Mouse (Mus musculus) limb, embryonic 13.5 days (tissue): ENCODE measurements around the gene Asgr1. TPM values are rescaled to one million over a fixed set of nuclear protein-coding genes. Genes with fewer than 3 reads are reported as not detected.
A peak's percentile ranks its signal among the peaks of the same experiment; 100 is the strongest.
"Not testable (repeated sequence)": the region's sequence is repeated elsewhere in the genome, so short reads cannot be mapped to it uniquely, and the experiment has no call there.

Source experiments
- ATAC-seq: fragments of 200-750 bp; cut with Nextera tagmentation; 2 replicates; pipeline ENCODE4 v1.8.0; 2017; ENCODE audit warnings: low read depth, moderate number of reproducible peaks, moderate TSS enrichment; ENCODE audit not compliant: low FRiP score
- H3K27ac ChIP-seq: fragments of 300-500 bp; sonication (generic); 2 replicates; pipeline ENCODE4 v1.5.1; 2015; ENCODE audit warnings: inconsistent platforms, mild to moderate bottlenecking, moderate library complexity
- H3K27me3 ChIP-seq: fragments of 300-500 bp; sonication (generic); 2 replicates; pipeline ENCODE4 v1.6.1; 2015; ENCODE audit warnings: mild to moderate bottlenecking, inconsistent platforms
- H3K36me3 ChIP-seq: fragments of 300-500 bp; sonication (generic); 2 replicates; pipeline ENCODE4 v1.6.1; 2015; ENCODE audit warnings: inconsistent platforms, mild to moderate bottlenecking, moderate library complexity
- H3K4me1 ChIP-seq: fragments of 300-500 bp; sonication (generic); 2 replicates; pipeline ENCODE4 v1.6.1; 2015; ENCODE audit warnings: inconsistent platforms
- H3K4me2 ChIP-seq: fragments of 300-500 bp; sonication (generic); replicated peaks from 2 replicates; pipeline ENCODE4 v1.6.1; 2015; ENCODE audit warnings: inconsistent platforms, mild to moderate bottlenecking, moderate library complexity
- H3K4me3 ChIP-seq: fragments of 300-500 bp; sonication (generic); 2 replicates; pipeline ENCODE4 v1.5.1; 2015; ENCODE audit warnings: moderate library complexity, mild to moderate bottlenecking, inconsistent platforms
- H3K9ac ChIP-seq: fragments of 300-500 bp; sonication (generic); 2 replicates; pipeline ENCODE4 v1.6.1; 2015; ENCODE audit warnings: mild to moderate bottlenecking, inconsistent platforms
- H3K9me3 ChIP-seq: fragments of 300-500 bp; sonication (generic); 2 replicates; pipeline ENCODE4 v1.6.1; 2016; ENCODE audit warnings: inconsistent platforms
- WGBS: fragments of 180-500 bp; shearing (Covaris S2); methylation state at CpG from one replicate; pipeline ENCODE4 v1.1.7; 2015; 5-methylcytosine and 5-hydroxymethylcytosine counted together
- polyA plus RNA-seq: library from polyadenylated mRNA; unstranded; fragments of >200 nt; fragmentation: Nextera tagmentation; extraction: Ambion mirVana; gene quantifications from 2 replicates; pipeline ENCODE4 v1.2.1, GENCODE M21; 2015

Asgr1 gene
- polyA plus RNA-seq, 1 experiment from 2014 or later: 2.4 TPM

- H3K27me3 ChIP-seq: 0 out of 2 replicates have a peak, but pooled peaks cover 5% of the 10 kb centered on the region
- no peak for ATAC-seq
These were observed 4.5 kb upstream of the Asgr1 start for GRCm38 (mm10) chr11:70049366-70049765.

DNA sequence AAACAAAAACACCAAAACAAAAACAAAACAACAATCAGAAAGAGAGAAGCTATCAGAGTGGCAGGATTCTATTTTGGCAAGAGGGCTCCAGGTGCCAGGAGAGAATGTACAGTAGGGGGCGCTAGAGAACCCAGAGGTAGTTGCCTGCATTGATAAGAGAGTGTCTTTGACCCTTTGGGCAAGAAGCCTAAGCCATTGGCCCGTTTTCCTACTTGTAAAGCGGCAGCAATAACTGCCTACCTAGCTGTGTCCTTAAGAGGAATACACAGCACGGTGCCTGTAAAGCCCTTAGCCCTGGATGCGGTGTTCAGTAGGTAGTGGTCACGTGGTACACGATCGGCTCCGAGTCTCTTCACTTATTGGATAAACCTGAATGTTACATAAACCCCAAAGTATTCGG, 4.1 kb upstream of the Asgr1 start:
- H3K9ac ChIP-seq: no peak overlapping the region
- H3K36me3 ChIP-seq: peaks cover 12% of the 10 kb centered on the region
- no peak overlapping the region for H3K4me2 ChIP-seq
- no peak overlapping the region for H3K27ac ChIP-seq
- WGBS: 54% methylated on average over 10 of the region's 10 CpGs
- H3K27me3 ChIP-seq: peaks cover 8% of the 10 kb centered on the region; the same call in 1 of the 2 replicates
- H3K9me3 ChIP-seq: no peaks in the 10 kb centered on the region
- no peaks in the 10 kb centered on the region for H3K4me1 ChIP-seq
- no peak for ATAC-seq
- H3K4me3 ChIP-seq: no peak overlapping the region

More at GRCm38 (mm10) chr11:70049366-70049765, 4.5 kb upstream of the Asgr1 start:
- Histone ChIP-seq H3K4me3 (no peak overlapping the region), H3K4me1 (no peaks in the 10 kb centered on the region), H3K4me2 (no peak overlapping the region), H3K36me3 (peaks cover 17% of the 10 kb centered on the region), H3K9ac (no peak overlapping the region), H3K27ac (no peak overlapping the region), H3K9me3 (no peaks in the 10 kb centered on the region)
- 58% methylated on average over 6 of the region's 6 CpGs for WGBS

GRCm38 (mm10) chr11:70053156-70053555, 729 bp upstream of the Asgr1 start:
- no peak overlapping the region for H3K4me3 ChIP-seq
- no peak overlapping the region for H3K9ac ChIP-seq
- no peaks in the 10 kb centered on the region for H3K9me3 ChIP-seq
- ATAC-seq: no peak
- H3K4me1 ChIP-seq: peaks cover 13% of the 10 kb centered on the region
- H3K27ac ChIP-seq: no peak overlapping the region
- H3K4me2 ChIP-seq: no peak overlapping the region
- no peaks in the 10 kb centered on the region for H3K36me3 ChIP-seq
- H3K27me3 ChIP-seq: peaks cover 14% of the 10 kb centered on the region; the same call in 1 of the 2 replicates
- 57% methylated on average over 7 of the region's 7 CpGs for whole genome bisulfite sequencing

GRCm38 (mm10) chr11:70055618-70056214, 1.8 kb downstream of the Asgr1 start:
- H3K4me3 ChIP-seq: no peak overlapping the region
- H3K9ac ChIP-seq: peak overlapping the region; percentile 8; the same call in 1 of the 2 replicates

DNA sequence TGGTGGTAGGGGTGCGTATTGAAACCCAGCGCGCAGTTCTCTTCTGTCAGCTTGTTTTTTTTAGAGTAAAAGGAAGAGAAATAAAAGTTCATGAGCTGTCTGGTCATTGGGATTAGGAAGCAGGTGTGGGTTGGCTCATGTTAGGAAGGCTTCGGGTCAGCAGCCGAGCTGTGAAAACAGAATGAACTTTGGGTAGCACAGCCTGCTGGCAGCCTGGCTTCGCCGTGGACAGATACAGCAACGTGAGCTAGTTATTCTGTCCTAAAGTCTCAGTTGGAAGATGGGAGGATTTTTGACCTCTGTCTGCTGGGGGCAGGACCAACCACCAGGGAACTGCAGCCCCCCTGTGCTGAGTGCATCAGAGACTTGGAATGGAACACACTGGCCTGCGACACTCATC, 3.9 kb downstream of the Asgr1 start:
- 70% methylated on average over 9 of the region's 9 CpGs for WGBS
- Histone ChIP-seq H3K4me2 (no peak overlapping the region), H3K4me3 (no peak overlapping the region), H3K36me3 (no peaks in the 10 kb centered on the region), H3K9ac (no peak overlapping the region), H3K27me3 (peaks cover 14% of the 10 kb centered on the region; the same call in 1 of the 2 replicates), H3K27ac (no peak overlapping the region), H3K9me3 (no peaks in the 10 kb centered on the region), H3K4me1 (peaks cover 13% of the 10 kb centered on the region)
- ATAC-seq: no peak

More at GRCm38 (mm10) chr11:70055618-70056214, 1.8 kb downstream of the Asgr1 start:
- Histone ChIP-seq H3K27me3 (peaks cover 14% of the 10 kb centered on the region; the same call in 1 of the 2 replicates), H3K4me2 (peak overlapping the region; percentile 34), H3K9me3 (no peaks in the 10 kb centered on the region), H3K27ac (no peak overlapping the region), H3K4me1 (peaks cover 13% of the 10 kb centered on the region), H3K36me3 (no peaks in the 10 kb centered on the region)
- WGBS: 27% methylated on average over 18 of the region's 18 CpGs
- ATAC-seq: 0 out of 2 replicates have a peak, but pooled peaks have one; percentile 34

DNA sequence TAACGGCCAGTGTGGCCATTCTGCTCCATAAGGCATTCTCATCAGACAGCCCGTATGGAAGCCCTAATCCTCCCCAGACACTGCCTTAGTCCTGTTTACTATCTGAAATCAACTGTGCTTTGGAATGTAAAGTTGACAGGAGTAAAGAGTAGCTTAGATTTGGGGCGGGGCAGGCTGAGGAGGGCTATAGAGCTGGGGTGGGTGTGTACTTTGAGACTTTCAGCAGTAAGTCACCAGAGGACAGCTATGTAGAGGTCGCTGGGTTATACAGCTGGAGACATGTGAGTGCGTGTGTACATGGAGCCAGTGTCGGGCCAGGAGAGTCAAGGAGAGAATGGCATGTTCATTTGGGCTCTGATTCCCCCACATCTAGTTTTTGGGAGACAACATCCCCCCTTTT, 6.0 kb downstream of the Asgr1 start:
- Histone ChIP-seq H3K36me3 (no peaks in the 10 kb centered on the region), H3K9me3 (no peaks in the 10 kb centered on the region), H3K4me3 (no peak overlapping the region), H3K4me1 (peaks cover 13% of the 10 kb centered on the region), H3K9ac (no peak overlapping the region), H3K4me2 (no peak overlapping the region), H3K27me3 (peaks cover 4% of the 10 kb centered on the region; the same call in 1 of the 2 replicates), H3K27ac (no peak overlapping the region)
- WGBS: 50% methylated on average over 6 of the region's 6 CpGs
- ATAC-seq: no peak

DNA sequence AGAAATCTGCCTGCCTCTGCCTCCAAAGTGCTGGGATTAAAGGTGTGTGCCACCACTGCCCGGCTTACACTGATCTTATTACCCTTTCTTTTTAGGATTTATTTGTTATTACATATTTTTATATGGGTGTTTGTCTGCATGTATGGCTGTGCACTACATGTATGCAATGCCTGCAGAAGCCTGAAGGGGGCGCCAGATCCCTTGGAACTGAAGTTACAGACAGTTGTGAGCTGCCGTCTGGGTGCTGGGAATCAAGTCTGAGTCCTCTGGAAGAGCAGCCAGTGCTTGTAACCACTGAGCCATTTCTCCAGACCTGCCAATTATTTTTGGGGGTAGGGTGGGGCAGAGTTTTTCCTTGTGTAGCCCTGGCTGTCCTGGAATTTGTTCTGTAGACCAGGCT, 9.2 kb downstream of the Asgr1 start:
- Histone ChIP-seq H3K36me3 (no peaks in the 10 kb centered on the region), H3K4me1 (peaks cover 27% of the 10 kb centered on the region), H3K27ac (no peak overlapping the region), H3K27me3 (no peaks in the 10 kb centered on the region), H3K9me3 (no peaks in the 10 kb centered on the region), H3K4me3 (no peak overlapping the region), H3K9ac (no peak overlapping the region), H3K4me2 (no peak overlapping the region)
- 70% methylated on average over 3 of the region's 3 CpGs for WGBS
- no peak for ATAC-seq

GRCm38 (mm10) chr11:70066701-70067100, 12.8 kb downstream of the Asgr1 start:
- Histone ChIP-seq H3K9me3 (no peaks in the 10 kb centered on the region), H3K4me1 (peaks cover 35% of the 10 kb centered on the region), H3K9ac (no peak overlapping the region), H3K4me3 (no peak overlapping the region), H3K27me3 (no peaks in the 10 kb centered on the region), H3K36me3 (no peaks in the 10 kb centered on the region), H3K4me2 (no peak overlapping the region), H3K27ac (peak overlapping the region; percentile 8; the same call in 1 of the 2 replicates)
- ATAC-seq: no peak
- WGBS: 72% methylated on average over 4 of the region's 4 CpGs

- ATAC-seq: no peak
- H3K4me1 ChIP-seq: peaks cover 36% of the 10 kb centered on the region
- no peak overlapping the region for H3K27ac ChIP-seq
- no peaks in the 10 kb centered on the region for H3K36me3 ChIP-seq
- H3K4me3 ChIP-seq: no peak overlapping the region
- no peak overlapping the region for H3K4me2 ChIP-seq
- WGBS: 30% methylated on average over 3 of the region's 3 CpGs
- H3K9ac ChIP-seq: no peak overlapping the region
- no peaks in the 10 kb centered on the region for H3K27me3 ChIP-seq
- H3K9me3 ChIP-seq: no peaks in the 10 kb centered on the region
These were observed 14.4 kb downstream of the Asgr1 start for GRCm38 (mm10) chr11:70068245-70068644.

DNA sequence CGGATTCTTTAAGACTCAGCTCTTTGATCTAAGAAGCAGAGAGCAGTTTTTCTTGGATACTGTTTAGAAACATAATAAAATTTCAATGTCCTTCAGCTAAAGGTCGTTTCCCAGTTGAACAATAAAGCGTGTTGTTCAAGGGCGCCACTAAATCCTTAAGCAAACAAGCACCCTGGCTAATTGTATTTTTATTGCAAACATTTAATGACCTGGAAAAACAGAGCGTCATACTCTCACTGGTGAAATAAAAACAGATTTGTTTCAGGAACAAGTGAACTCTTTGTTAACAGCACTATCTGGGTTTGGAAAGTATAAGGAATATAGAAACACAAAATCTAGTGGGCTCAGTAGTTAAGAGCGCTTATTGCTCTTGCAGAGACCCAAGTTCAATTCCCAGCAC, 16.2 kb downstream of the Asgr1 start:
- Histone ChIP-seq H3K4me2 (no peak overlapping the region; the same call in 1 of the 2 replicates), H3K36me3 (no peaks in the 10 kb centered on the region), H3K4me1 (peaks cover 48% of the 10 kb centered on the region), H3K9ac (no peak overlapping the region), H3K27ac (peak overlapping the region; percentile 72), H3K9me3 (no peaks in the 10 kb centered on the region), H3K4me3 (no peak overlapping the region), H3K27me3 (no peaks in the 10 kb centered on the region)
- peak; percentile 52 for ATAC-seq
- 18% methylated on average over 6 of the region's 6 CpGs for WGBS

DNA sequence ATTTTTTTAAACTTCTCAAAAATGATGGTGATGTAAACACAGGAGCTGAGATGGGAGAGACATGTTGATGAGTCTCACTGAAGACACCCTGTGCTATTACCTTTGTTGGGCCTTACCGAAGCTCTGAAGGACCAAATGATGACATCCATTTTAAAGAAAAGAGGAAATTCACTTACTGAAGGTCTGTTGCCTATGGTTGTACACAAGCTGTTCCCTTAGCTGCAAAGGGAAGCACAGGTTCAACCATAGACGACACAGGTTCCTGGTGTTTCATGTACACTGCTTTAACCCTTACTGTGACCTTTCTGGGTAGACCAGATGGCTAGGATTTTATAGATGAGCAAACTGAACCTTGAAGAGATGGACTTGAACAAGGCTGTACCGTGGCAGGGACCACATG, 16.7 kb downstream of the Asgr1 start:
- H3K4me3 ChIP-seq, H3K36me3 ChIP-seq, H3K27me3 ChIP-seq, H3K4me2 ChIP-seq, H3K9ac ChIP-seq, ATAC-seq, H3K9me3 ChIP-seq: not testable (repeated sequence)
- 60% methylated on average over 3 of the region's 3 CpGs for WGBS
- H3K4me1 ChIP-seq: peaks cover 46% of the 10 kb centered on the region
- 0 out of 2 replicates have a peak overlapping the region, but pooled peaks have one; percentile 64 for H3K27ac ChIP-seq

DNA sequence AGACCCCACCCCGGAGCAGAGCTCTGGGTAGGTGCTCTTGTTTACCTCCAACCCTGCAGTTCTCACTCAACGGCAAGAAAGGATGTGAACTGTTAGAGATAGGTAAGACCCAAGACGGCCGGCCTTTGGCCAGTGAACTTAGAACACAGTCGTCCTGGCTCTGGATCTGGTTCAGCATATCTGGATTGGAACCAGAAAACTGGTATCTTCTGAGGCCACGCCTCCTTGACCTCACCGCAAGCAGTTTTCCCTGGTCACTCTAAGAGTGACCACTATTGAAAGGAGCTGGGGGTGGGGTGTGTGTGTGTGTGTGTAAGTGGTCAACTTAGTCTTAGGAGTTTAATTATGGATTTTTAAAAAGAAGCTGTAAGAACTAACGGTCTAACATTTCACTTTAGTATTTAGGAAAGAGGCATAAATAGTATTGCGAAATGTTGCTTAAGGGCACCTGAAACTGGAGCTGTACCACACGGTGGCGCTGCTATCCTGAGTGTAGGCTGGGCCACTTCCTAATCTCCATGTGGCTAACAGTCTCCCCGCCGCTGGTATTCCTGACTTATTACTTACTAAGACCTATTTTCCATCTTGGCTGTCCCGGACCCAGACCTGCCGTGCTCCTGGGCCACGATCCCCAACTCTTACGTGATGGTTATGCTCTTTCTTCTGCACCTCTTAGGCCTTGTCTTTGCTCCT, 20.6 kb downstream of the Asgr1 start:
- H3K36me3 ChIP-seq: no peaks in the 10 kb centered on the region
- H3K4me3 ChIP-seq: no peak overlapping the region
- H3K4me2 ChIP-seq: peak overlapping the region; percentile 27
- peaks cover 17% of the 10 kb centered on the region for H3K4me1 ChIP-seq
- WGBS: 37% methylated on average over 17 of the region's 17 CpGs
- H3K9me3 ChIP-seq: no peaks in the 10 kb centered on the region
- ATAC-seq: peak; percentile 38; the same call in 1 of the 2 replicates
- H3K27me3 ChIP-seq: 0 out of 2 replicates have a peak, but pooled peaks cover 3% of the 10 kb centered on the region
- no peak overlapping the region for H3K9ac ChIP-seq
- H3K27ac ChIP-seq: no peak overlapping the region
